Mouse (Mus musculus) embryonic fibroblast, embryonic 13.5 days (primary cell): ENCODE results near the gene Rrnad1. TPM values are rescaled to one million over a fixed set of nuclear protein-coding genes. Genes with fewer than 3 reads are reported as not detected.

Experiments
- H3K27ac ChIP-seq: 2 replicates; pipeline ENCODE4 v1.5.1; 2012; ENCODE audit warnings: low read length, control low read depth, inconsistent platforms; ENCODE audit not compliant: insufficient read depth
- H3K4me1 ChIP-seq: 2 replicates; pipeline ENCODE4 v1.6.1; 2011; ENCODE audit warnings: low read length; ENCODE audit not compliant: control insufficient read depth, insufficient read depth
- H3K4me3 ChIP-seq: 2 replicates; pipeline ENCODE4 v1.5.1; 2011; ENCODE audit warnings: mild to moderate bottlenecking, control low read depth, low read length; ENCODE audit not compliant: insufficient read depth
- CTCF ChIP-seq: IDR thresholded peaks from 2 replicates; pipeline ENCODE4 v1.5.1; 2011; ENCODE audit warnings: mild to moderate bottlenecking, control low read depth, low read length, moderate library complexity, borderline replicate concordance; ENCODE audit not compliant: insufficient read depth
- POLR2A ChIP-seq: IDR thresholded peaks from 2 replicates; pipeline ENCODE4 v1.6.1; 2011; ENCODE audit warnings: low read depth, mild to moderate bottlenecking, control low read depth, low read length, moderate library complexity
- polyA plus RNA-seq: library from polyadenylated mRNA; stranded (reverse); fragments of >200 nt; gene quantifications from 2 replicates; pipeline ENCODE4 v1.2.4, GENCODE M21; 2011; ENCODE audit warnings: low read depth; ENCODE audit not compliant: missing spikeins, insufficient read length

The Rrnad1 gene
- polyA plus RNA-seq, 1 experiment, result 12.0 TPM

GRCm38 (mm10) chr3:87970939-87971488, 40.5 kb upstream of the Rrnad1 start, which contains the start of gene Nes:
Gene Nes (plus strand): TSS chr3:87971078.
- Histone ChIP-seq H3K4me3 (peak within 1 kb of the TSS; percentile 77), H3K4me1 (peaks cover 13% of the 10 kb centered on the region), H3K27ac (0 out of 2 replicates have a peak within 1 kb of the TSS, but pooled peaks have one; percentile 3)
- TF ChIP-seq POLR2A (peak; percentile 79), CTCF (no peak)

DNA sequence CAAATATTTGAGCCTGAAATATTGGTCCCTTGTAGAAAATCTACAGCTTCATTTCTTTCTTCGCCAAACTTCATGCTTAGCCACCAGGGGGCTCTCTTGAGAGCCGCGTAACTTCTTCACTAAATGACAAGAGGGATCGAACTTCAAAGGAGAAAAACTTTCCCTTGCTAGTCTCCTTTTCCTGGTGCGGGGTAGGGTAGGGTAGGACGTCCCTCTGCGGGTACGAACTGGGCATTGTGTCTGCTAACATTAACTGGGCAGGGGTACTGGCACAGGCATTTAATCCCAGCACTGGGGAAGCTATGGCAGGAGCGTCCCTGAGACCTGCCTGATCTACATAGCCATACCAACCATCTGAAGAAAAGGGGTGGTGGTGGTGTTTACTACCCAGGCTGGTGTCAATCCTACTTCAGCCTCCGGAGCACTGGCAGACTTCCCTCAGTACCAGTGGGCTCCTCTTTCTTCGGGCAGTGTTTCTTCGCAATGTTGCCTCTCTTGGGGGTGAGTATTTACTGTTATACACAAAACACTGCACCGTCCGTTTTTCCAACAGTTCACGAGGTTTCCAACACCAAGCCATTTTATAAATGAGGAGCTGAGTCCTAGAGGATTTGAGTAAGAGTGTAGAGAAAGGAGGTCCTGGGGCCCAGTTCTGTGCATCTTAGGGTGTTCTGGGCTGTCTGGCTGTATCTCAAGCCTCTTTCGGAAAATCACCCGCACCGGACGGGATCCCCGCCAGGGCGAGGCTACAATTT, 39.8 kb upstream of the Rrnad1 start:
- H3K4me3 ChIP-seq, result peak overlapping the region; percentile 77
- 0 out of 2 replicates have a peak overlapping the region, but pooled peaks have one; percentile 3 for H3K27ac ChIP-seq
- TF ChIP-seq CTCF, result no peak
- TF ChIP-seq POLR2A, result no peak
- H3K4me1 ChIP-seq, result peaks cover 13% of the 10 kb centered on the region

GRCm38 (mm10) chr3:87960586-87961191, 30.2 kb upstream of the Rrnad1 start:
- H3K27ac ChIP-seq, result peak overlapping the region; percentile 84
- peak overlapping the region; percentile 30 for H3K4me3 ChIP-seq
- TF ChIP-seq POLR2A, result peak; percentile 70
- peak; percentile 81 for TF ChIP-seq CTCF
- H3K4me1 ChIP-seq, result peaks cover 11% of the 10 kb centered on the region; the same call in 1 of the 2 replicates

- TF ChIP-seq CTCF, result no peak
- no peak for TF ChIP-seq POLR2A
- peaks cover 11% of the 10 kb centered on the region; the same call in 1 of the 2 replicates for H3K4me1 ChIP-seq
- H3K4me3 ChIP-seq, result peak overlapping the region; percentile 30; the same call in 1 of the 2 replicates
- peak overlapping the region; percentile 84 for H3K27ac ChIP-seq
Measured at GRCm38 (mm10) chr3:87960191-87960585, 29.7 kb upstream of the Rrnad1 start.

DNA sequence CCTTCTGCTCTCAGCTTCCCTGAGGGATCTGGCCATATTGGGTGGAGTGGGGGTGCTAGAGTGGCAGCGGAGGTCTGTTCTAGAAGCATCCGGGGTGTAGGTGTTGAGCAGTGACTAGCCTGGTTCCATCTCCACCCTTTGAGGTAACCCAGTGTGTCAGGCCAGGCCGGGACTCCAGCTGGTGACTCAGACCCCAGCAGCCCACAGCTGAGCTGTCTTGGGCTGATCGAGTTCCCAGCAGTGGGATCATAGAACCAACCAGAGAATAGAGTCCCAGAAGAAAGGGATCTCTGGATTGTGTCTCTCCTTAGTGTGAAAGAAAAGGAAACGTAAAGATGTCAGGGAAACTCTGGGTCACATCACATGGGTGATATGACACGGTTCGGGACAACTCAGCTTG, 28.9 kb upstream of the Rrnad1 start:
- Histone ChIP-seq H3K27ac (peak overlapping the region; percentile 84), H3K4me1 (peaks cover 11% of the 10 kb centered on the region; the same call in 1 of the 2 replicates), H3K4me3 (no peak overlapping the region)

GRCm38 (mm10) chr3:87958967-87959366, 28.4 kb upstream of the Rrnad1 start:
- TF ChIP-seq CTCF (no peak), POLR2A (no peak)
- Histone ChIP-seq H3K27ac (peak overlapping the region; percentile 21; the same call in 1 of the 2 replicates), H3K4me1 (peaks cover 11% of the 10 kb centered on the region; the same call in 1 of the 2 replicates), H3K4me3 (no peak overlapping the region)

More for the DNA sequence above, 28.9 kb upstream of the Rrnad1 start:
- TF ChIP-seq POLR2A (no peak), CTCF (no peak)

DNA sequence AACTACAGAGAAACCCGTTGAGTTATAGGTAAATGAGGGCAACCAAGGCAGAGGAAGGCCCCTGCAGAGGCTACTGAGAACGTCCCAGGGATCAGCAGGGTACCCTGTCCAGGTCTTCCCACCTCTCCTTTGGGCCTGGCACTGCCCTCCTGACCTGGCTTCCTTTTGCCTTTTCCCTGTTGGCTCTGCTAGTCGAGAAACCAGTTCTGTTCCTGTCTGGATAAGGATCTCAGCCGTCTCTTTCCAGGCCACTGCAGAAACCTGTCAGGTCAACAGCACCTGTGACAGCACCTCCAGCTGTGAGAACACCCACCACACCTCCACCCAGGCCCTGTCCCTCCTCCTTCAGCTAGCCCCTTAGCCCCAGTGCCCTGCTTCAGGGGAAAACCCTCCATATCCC, 28.0 kb upstream of the Rrnad1 start:
- TF ChIP-seq POLR2A, result no peak
- no peak for TF ChIP-seq CTCF
- no peak overlapping the region for H3K4me3 ChIP-seq
- H3K4me1 ChIP-seq, result peaks cover 11% of the 10 kb centered on the region; the same call in 1 of the 2 replicates
- H3K27ac ChIP-seq, result no peak overlapping the region

- TF ChIP-seq CTCF (no peak), POLR2A (no peak)
- no peak overlapping the region for H3K27ac ChIP-seq
- peaks cover 11% of the 10 kb centered on the region; the same call in 1 of the 2 replicates for H3K4me1 ChIP-seq
- no peak overlapping the region for H3K4me3 ChIP-seq
Measured at GRCm38 (mm10) chr3:87958056-87958455, 27.5 kb upstream of the Rrnad1 start.

DNA sequence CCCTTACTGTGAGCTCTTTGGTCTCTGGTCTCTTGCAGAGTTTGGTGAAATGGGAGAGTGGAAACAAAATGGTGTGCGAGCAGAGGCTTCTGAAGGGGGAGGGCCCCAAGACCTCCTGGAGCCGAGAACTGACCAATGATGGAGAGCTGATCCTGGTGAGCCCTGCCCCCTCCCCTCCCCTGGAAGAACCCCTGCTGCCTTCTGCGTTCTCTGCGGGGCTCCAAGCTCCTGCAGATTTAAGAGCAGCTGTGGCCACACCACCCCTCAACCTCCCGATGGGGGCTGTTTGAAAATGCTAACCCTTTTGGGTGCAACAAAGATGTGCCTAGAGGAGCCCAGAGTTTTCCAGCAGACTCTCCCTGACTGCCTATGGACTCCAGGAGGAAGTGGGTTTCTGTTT, 21.9 kb upstream of the Rrnad1 start:
- Histone ChIP-seq H3K4me3 (no peak overlapping the region), H3K27ac (no peak overlapping the region), H3K4me1 (peaks cover 5% of the 10 kb centered on the region; the same call in 1 of the 2 replicates)
- TF ChIP-seq POLR2A, result no peak
- TF ChIP-seq CTCF, result no peak
